Mouse (Mus musculus) brain, embryonic 18.5 days (tissue): ENCODE measurements around the gene Smim24.

Experiments used
- DNase-seq: peaks from one replicate; pipeline ENCODE4 v3.0.0-alpha.2; 2012; ENCODE audit warnings: low read depth, low spot score

The Smim24 gene

GRCm38 (mm10) chr10:81409330-81409729, 16.5 kb downstream of the Smim24 start:
- DNase-seq, result no peak

- no peak for DNase-seq
Measured at GRCm38 (mm10) chr10:81410350-81410749, 17.5 kb downstream of the Smim24 start.

GRCm38 (mm10) chr10:81410981-81411380, 18.1 kb downstream of the Smim24 start:
- no peak for DNase-seq

- DNase-seq, result no peak
Measured at GRCm38 (mm10) chr10:81411471-81412400, 18.9 kb downstream of the Smim24 start.

GRCm38 (mm10) chr10:81412586-81413309, 19.9 kb downstream of the Smim24 start:
- DNase-seq, result no peak

DNA sequence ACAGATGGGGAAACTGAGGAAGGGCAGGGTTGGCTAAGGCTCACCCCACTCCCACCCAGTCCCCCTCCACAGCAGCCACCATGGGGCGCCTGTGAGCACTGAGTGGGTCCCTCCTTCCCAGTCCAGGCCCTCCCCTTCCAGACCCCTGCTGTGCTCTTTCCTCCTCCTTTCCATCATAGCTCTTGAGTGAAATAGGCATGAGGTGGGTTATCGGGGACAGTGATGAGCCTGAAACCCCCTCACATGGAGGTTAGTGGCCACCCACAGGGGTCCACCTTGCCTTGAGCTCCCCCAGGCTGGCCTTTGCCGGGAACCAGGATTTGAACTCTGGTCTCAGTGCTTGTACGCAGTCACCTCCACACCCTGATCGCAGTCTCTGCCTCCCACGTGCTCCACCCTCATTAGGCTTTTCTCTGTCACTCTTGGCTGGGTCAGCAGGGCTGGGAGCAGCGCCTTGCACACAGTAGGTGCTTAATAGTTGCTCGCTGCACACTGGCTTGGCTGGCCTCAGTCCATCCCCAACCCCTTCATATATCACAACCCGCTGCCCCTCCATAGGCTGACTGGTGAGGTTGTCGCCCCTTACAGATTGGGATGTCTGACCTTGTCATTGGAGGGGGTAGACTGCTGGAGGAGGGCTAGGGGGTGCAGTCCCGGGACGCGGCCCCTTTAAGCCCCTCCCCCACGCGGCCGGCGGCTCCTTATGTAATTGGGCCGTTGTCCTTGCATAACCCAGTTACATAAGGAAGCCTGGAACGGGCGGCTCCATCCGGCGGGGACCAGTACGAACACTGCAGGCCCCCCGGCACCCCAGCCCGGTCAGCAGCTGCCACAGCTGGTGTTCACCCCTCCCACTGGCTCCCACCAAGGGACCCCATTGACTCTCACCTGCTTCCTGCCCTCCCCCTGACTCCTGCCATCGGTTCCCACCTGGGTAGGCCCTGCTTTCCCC, 20.7 kb downstream of the Smim24 start:
- DNase-seq, result no peak

DNA sequence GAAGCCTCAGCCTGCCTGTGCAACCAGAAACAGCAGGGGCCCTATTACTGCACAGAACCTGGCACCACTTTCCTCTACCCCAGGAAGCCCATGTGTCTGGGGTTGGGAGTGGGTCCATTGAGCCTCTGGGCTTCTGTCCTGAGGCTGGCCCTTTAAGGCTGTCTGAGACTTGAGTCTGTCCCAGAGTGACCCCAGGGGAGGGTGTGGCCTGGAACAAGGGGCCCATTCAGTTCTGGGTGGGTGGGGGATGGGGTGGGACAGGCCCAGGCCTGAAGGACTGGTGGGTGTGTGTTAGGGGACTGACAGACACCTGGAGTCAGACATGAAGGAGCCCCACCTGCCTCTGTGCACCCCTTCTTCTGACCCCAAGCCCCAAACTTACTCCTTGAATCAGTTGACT, 21.8 kb downstream of the Smim24 start:
- DNase-seq, result no peak

DNA sequence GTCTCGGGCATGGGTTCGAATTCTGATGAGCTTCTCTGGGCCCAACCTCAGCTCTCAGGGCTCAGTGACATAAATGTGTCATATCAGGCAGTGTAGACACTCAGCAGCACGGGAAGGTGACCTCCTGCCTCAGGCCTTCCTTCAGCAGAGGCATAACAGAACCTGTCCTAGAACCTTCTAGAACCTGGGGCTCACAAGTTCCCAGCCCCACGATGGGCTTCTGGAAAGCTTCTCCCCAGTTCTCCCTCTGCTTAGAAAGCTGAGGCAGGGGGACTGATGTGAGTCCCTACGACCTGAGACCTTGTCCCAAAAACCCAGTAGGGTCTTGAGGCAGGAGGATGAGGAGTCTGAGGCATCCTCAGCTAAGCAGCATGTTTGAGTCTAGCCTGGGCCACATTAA, 22.3 kb downstream of the Smim24 start:
- no peak for DNase-seq

DNA sequence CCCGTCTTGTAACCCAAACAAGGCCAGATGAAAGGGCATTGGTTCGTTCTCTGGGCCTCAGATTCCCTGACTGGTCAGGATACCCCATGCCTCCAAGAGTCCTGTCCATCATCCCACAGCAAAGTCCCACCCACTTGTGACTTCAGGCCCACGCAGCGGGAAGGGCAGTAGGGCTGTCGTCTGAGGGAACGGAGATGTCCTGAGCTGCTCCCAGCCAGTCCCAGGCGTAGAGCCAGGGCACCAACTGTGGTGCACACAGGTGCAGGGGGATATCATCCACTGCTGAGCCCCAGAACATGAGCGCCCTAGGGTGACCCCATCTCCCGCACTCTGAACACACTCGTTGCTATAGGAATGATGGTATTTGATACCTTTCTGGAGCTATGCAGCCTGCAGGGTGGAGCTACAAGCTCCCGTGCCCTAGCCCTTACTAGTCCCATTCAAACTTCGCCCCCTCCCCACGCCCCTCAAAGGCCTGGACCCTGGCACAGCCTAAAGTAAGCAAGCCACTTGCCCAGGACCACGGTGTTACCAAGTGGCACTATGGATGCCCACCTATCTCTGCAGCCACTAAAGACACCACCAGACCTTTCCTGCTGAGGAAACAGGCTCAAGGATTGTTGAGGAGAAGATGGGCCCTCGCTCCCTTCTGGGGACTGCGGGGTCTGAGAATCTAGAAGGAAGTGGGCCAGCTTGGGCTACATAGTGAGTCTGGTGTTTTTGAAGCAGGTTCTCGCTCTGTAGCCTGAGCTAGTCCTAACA, 22.9 kb downstream of the Smim24 start:
- DNase-seq, result no peak

DNA sequence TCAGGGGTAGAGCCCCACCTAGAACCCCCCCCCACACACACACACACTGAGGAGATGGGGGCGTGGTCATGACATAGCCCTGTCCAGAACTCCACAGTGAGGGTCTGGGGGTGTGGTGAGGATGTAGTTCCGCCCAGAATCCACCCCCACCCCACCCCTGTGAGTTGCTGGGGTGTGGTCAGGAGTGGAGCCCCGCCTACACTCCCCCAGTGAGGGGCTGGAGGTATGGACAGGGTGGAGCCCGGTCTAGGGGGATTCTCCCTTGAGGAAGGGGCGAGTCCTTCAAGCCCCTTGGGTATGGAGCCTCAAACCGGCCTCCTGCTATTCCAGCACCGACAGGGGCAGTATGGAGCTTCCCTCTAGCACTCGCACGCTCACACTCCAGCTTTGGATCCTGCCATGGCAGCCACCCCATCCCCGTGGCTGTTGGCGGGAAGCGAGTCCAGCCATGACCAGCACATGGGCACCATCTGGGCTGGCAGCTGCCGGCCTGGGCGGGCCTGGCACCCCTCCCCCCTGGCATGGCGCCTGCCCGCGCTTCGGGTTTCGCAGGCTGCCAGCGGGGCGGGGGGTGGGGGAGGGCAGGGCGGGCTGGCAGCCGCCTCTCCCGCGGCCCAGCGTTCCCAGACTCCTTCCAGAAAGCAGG, 23.9 kb downstream of the Smim24 start:
- no peak for DNase-seq

DNA sequence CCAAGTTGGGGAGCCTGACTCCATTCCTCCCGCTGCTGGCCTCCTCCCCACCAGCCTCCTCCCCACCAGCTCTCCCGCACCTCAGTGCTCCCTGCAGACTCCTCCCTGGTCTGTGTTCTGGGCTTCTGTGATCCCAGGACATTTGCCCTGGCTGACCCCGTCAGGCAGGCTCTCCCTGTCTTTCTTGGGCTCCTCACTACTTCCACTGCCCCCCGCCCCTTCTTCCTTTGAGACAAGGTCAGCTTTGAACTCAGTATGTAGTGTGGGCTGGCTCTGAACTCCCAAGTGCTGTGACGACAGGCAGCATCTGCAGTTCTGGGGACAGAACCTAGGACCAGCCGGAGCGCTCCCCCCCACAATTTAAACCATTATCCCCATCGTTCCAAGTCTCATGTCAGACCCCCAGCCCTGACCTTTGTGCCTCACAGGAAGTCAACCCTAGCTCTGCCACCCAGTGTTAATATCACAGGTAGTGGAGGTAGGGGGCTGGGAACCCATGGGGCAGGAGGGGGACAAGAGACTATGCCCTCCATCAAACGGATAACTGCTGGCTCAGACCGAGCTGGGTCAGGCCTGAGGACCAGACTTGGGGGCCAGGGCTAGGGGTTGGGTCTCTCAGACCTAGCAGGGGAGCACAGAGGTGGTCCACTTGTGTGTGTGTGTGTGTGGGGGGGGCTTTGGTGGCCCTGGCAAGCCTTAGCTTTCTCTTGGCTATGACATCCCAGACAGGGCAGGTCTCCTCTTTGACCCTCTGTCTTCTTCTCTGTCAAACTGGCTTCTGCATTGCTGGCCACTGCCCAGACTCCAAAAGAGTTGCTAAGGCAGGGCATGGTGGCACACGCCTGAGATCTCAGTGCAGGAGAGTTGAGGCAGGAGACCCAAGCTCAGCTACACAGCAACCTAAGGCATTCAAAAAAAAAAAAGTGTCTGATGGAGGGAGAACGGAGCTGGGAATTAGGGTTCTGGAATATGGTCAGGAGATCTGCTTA, 24.7 kb downstream of the Smim24 start:
- no peak for DNase-seq

- DNase-seq, result no peak
Measured at GRCm38 (mm10) chr10:81418216-81419070, 25.6 kb downstream of the Smim24 start.

DNA sequence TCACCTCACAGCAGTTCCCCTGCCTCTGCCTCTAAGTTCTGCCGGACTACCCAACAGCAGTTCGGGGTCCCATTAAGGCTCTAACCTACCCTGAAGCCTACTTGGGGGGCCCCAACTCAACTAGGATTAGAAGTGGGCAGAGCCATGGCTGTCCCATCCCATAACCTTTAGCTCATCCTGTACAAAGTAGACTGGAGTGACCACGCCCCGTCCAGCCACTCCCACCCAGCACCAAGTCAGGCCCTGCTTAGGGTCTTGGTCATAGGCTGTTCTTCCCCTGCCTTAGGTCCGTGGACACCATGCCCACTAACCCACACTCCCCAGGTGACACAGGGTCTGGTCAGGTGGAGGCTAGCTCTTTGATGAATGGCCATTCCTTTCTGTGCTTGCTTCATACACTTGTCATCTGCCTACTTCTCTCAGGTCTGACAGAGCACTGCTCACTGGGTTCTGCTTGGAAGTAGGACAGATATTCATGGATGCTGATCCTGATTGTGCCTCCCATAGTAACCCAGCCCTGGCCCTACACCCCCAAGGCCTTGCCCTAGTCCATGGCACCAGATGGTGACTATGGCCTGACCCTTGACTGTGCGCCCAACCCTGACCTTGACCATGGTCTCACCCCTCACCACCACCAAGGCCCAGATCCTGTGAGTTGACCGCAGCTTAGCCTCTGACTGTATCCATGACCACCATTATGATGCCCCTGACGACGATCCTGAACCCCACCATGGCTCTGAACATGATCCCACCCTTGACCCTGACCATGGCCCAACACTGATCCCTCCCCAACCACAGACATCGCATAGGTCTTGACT, 26.5 kb downstream of the Smim24 start:
- no peak for DNase-seq

GRCm38 (mm10) chr10:81420191-81420767, 27.4 kb downstream of the Smim24 start:
- no peak for DNase-seq

DNA sequence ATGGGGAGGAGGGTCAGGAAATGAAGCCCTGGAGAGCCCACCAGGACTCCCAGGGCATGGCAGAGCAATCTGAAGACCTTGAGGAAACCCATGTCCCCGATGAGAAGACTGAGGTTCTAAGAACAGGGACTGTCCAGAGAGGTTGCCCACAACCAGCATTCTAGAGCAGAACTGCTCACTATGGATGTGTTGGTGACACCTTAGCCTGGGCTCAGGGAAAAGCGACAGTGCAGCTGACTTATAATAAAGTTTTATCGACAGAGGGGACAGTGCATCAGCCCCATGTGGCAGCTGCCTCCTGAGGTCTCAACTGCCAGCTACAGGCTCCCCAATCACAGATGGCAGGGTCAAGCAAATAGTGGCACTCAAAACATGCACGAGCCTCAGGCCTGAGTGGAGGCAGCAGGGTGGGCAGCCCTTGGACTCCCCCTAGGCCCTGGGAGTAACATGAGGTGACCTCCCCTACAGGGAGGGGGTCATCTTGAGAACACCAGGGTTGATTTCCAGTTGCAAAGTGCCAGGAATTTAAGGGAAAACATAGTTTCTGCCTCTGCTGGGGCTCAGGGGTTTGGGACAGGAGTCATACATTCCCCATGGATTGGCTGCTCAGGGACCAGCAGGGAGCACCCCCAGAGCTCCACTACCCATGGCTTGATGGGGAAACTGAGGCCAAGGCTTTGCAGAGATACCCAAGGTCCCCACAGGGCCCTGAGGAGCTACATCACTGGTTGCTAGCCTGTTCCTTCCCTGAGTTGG, 28.4 kb downstream of the Smim24 start:
- DNase-seq, result no peak

- no peak for DNase-seq
Measured at GRCm38 (mm10) chr10:81421797-81422100, 28.9 kb downstream of the Smim24 start.
